Mouse (Mus musculus): ENCODE results near the gene Serpinb1c.
"Not testable (repeated sequence)": the region's sequence is repeated elsewhere in the genome, so short reads cannot be mapped to it uniquely, and the experiment has no call there.

Gene Serpinb1c

DNA sequence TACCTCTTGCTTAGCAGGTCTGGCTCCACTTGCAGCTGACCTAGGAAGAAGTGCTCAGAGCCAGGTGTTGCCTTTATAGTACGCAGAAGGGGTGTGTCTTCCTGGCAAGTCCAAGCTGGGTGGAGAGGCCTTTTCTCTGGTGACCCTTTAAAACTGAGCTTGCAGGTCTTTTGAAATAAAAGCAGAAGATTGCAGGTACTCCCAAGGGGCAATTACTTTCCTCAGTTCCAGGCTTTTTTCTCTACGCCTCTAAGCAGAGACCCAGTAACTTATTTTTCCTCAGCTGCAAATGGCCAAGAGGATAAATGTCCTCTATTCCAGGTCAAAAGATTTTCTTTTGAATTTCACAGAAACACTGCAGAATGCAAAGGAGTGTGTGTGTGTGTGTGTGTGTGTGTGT, at the start of gene Serpinb1c:
Gene Serpinb1c, minus strand, starts transcription at position 101 of the 400 bp plus-strand sequence.
- no peak for DNase-seq (ENCODE audit: low spot score in 2 of 2)

DNA sequence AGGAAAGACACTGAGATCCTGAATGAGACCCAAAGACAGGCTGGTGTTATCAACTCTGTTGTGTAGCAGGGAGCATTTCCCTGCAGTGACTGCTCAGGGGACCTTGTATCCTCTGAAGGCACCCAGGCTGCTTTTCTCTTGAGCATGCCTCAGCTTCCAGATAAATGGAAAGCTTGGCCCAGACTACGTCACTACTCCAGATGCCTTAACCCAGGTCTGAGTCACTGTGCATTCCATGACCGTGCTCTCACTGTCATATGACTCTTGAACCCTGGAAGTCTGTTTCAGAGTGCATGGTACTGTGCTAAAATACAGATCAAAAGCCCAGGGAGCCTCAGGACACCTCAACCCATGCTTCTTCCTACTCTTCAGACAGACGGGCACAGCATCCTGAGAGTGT, 41.2 kb upstream of the Serpinb1c start:
- not testable (repeated sequence) for DNase-seq (ENCODE audit: low spot score in 2 of 2)

DNA sequence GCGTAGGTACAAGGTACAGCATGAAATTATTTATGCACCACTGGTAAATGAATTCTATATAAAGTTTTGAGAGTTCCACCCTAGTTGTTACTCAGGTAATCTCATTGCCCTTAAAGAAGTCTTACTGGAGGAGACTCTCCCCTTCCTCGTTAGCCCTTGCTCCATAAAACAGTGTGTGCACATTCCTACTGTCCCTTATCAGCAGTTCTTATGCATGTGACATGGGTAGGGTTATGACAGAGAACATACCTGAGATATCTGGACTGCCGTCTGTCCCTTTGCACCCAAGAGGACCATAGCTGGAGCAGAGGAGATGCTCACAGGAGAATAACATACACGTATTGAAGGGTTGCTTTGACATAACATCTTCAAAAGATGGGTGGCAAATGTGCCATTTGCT, 40.3 kb upstream of the Serpinb1c start:
- DNase-seq (ENCODE audit: low spot score in 2 of 2), result not testable (repeated sequence)

DNA sequence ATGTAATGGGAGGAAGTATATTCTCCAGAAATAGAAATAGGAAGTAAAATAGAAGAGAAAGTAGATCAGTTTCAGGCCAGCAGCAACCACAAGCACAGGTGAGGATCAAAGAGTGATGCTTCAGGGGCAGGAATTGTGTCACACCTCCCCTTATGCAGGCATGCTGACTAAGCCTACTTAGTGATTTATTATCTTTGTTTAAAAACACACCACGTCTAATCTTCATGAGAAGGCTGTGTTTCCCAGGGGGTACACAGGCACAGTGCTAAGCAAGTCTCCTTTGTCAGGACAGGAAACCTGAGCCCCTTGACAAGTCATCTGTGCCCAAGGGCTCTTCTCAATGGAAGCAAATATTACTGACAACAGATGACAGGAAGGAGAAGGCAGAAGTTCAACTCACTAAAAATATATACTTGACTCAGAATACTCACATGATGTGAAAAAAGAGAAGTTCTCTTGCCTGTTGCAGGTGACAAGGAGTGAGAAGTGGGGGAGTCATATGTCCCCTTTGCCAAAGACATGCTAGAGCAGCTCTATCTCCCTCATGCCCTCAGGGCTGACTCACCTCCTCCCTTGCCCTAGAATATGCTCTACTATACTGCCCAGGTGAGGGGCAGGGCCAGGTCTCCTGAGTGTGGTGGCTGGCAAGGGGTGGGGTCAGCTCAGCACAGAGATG, 36.8 kb upstream of the Serpinb1c start:
- no peak for DNase-seq (ENCODE audit: low spot score in 2 of 2)

DNA sequence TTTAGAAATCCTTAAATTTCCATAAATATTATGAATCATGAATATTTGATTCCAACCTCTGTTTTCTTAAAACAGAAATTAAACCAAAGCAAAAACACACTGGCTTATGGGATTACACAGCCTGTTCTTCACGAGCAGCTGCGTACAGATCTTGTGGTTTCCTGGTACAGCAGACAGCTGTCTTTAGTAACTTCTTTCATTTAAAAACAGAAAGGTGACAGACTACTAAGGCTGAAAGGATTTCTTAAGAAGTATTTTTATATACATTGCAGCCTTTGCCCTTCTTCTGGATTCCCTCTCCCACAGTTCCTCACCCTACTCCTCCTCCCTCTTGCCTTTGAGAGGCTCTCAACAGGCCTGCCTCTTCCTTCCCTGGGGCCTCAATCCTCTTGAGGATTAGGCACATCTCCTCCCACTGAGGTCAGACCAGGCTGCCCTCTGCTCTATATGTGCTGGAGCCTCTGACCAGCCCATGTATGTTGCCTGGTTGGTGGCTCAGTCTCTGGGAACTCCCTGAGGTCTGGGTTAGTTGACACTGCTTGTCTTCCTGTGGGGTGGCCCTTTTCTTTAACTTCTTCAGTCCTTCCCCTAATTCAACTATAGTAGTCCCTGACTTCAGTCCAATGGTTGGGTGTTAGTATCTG, 31.2 kb upstream of the Serpinb1c start:
- no peak for DNase-seq (ENCODE audit: low spot score in 2 of 2)

DNA sequence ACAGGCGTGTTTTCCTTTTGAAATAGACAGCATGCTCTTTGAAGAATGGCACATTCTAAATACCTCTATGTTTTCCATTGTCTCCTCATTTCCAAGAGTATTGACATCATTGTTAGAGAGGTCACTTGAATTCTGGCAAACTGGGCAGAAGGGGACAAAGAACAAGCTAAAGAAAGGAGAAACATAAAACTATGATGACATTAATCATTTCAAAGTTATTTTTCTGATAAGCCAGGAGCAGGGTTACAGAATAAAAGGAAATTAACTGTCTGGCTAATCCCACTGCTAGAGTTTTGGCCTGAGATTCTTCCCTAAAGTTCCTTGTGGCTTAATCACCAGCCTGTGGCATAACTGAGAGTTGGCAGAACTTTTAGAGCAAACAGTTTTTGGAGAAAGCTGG, 29.2 kb upstream of the Serpinb1c start:
- no peak for DNase-seq (ENCODE audit: low spot score in 2 of 2)

DNA sequence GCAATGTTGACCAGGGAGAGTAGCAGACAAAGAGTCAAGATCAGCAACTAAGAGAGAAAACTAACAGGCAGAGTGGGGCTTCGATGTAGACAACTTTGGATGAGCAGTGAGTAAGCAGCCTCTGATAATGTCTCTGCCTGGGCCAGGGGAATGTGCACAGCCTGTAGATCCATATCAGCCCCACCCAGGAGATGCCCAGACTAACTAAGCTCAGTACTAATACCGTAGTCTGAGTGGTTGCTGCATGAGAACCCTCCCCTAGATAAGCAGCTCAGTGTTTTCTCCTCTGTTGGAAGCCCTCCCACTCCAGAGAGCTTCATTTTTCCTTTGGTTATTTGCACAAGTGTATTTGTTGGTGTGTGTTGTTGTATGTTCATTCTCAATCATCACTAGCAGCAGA, 28.6 kb upstream of the Serpinb1c start:
- no peak for DNase-seq (ENCODE audit: low spot score in 2 of 2)

DNA sequence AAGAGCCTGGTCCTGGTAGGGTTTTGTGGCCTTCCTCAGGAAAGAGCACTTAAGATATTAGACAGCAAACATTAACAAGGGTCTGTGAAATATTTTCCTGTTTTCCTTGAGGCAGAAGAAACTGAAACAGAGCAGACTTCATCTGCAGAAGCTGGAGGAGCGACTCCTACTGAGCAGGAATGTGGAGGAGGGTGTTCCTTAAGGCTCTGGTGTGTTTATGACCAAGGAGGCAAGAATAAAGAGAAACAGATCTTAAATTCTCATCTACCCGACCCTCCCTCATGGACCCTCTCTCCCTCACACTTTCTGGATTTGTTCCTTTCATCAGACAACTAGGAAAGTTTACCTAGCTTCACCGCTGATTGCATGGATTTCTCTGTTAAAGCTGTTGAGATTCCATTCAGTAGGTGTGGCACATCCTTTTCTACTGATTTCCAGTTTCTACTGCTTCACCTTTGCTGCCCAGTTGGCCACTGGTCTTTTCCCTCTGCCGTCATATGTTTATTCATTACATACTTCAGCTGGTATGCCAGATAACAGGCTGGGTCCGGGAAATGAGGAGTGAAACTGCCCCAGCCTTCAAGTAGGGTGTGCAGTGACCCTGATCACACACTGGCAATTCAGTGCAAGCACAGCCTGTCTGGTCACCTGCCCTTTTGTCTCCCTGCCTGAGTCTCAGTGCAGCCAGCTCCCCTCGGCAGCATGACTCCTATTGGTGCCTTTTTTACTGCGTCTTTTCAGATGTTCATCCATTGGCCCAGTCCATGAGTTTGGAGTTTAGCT, 26.8 kb upstream of the Serpinb1c start:
- no peak for DNase-seq (ENCODE audit: low spot score in 2 of 2)

DNA sequence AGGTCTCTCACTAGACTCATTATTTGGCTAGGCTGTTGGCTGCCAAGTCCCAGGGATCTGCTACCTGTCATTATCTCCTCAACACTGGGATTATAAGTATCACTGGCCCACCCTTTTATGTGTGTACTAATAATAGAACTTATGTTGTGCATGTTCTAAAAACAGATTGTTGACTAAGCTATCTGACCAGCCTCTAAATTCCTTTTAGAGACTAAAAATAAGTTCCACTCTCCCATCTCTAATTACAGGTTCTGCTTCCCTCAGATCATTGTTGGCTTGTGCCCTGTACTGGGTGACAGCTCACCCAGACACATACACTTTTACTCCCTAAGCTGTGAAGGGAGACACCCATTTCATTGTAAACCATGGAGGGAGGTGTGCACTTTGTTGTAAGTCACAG, 24.6 kb upstream of the Serpinb1c start:
- no peak for DNase-seq (ENCODE audit: low spot score in 2 of 2)

DNA sequence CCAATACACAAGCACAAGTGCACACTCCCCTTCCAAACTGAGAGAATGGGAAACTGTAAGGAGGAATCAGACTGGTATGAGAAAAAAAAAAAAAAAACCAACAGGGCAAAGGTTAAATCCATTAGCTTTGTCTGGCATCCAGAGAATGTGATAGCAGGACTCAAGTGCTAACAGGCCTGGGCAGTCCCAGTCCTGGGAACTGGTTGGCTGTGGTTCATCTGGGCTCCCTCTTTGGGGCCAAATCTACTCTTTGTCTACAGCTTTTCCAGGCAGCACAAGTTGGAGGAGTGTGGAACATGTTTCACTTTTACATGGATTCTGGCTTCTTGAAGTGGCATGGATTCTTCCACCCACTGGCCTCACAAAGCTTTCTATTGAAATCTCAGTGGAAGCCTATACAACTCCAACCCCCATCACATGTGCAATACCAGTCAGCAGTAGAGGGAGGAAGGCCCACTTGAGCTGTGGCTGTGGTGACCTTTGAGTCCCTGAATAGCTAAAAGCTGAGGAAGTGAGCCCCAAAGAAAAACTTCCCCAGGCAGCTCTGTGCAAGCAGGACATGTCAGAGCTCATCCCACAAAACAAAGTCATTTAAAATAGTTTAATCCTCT, 14.9 kb upstream of the Serpinb1c start:
- no peak for DNase-seq (ENCODE audit: low spot score in 2 of 2)

DNA sequence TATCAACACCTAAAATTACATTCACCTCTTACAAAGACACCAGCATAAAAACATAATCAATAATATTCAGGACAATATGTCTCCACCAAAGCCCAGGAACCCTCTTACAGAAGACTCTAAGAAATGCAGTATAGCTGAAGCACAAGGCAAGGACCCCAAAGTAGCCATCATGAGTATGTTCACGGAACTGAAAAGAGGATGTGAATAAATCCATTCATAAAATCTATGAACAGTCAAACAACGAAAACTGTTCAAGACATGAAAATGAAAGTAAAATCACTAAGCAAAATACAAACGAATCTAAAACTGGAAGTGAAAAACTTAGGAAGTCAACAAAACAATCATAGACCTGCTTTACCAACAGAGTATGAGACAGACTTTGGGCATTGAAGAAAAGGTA, 10.2 kb upstream of the Serpinb1c start:
- DNase-seq (ENCODE audit: low spot score in 2 of 2), result no peak

DNA sequence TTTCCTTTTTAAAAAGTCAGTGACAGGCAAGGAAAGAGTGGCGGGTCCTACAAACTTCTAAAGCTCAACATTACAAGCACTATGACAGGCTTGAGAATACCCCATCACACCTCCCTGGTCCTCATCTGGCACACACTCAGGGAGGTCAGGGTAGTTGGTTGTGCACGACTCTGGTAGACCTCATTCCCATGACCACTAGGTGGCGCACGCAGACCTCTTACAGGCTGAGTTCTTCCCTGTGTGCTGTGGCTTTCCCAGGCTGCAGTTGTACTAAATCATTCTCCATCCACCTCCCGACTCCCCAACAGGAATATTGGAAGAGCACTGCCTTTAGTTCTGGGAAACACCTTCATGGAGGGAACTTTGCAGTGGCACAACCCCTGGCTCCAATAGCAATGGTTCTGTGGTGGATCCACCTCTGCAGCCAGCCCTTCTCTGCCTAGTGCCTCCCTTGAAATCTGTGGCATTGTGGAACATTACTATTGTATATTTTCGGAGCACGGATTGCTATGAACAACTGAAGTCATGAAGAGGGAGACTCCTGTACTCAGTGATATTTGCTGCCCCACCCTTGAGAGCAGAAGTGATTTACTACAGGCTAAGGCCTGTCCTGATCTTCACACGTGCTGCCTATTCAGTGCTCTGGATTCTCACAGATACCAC, 5.3 kb upstream of the Serpinb1c start:
- peak; percentile 75 to 86 for DNase-seq (ENCODE audit: low spot score in 2 of 2)

DNA sequence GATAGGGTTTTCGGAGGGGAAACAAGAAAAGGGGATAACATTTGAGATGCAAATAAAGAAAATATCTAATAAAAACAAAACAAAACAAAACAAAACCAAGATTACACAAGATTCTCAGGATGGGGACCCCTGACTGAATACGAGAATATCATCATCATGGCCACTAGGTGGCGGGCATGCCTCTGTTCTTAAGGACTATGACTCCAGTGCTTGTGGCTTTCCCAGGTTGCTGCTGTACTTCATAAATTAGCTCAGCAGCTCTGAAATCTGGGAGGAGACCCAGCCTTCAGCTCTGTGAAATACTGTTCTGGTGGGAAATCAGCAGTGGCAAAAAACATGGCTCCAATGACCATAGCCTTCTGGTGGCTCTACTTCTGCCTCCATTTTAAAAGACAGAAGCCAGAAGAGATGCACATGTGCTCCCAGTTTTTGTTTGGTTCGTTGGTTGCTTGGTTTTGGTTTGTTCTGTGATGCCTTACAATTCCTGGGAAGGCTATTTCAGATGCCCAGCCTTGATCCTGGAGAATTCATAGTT, 4.5 kb upstream of the Serpinb1c start:
- DNase-seq (ENCODE audit: low spot score in 2 of 2), result peak; percentile 26 to 61

DNA sequence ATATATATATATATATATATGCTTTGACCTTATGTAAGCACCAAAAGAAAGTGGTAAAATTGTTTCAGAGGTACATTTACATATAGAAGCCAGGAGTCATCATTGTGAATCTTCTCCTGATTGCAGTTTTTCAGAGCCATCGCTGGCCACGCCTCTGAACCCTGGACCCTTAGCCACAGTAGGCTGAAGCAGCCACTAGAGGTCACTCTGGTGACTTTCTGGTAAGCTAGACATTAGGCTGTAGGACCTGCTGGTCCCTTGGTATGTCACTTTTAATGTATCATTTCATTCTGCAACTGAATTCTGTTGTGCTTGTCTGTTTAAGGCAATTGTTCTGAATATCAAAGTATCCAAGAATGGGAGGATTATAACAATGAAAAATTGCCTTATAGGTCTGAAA, 2.6 kb upstream of the Serpinb1c start:
- peak in 1 of 2 experiments; percentile 53 for DNase-seq (ENCODE audit: low spot score in 2 of 2)

DNA sequence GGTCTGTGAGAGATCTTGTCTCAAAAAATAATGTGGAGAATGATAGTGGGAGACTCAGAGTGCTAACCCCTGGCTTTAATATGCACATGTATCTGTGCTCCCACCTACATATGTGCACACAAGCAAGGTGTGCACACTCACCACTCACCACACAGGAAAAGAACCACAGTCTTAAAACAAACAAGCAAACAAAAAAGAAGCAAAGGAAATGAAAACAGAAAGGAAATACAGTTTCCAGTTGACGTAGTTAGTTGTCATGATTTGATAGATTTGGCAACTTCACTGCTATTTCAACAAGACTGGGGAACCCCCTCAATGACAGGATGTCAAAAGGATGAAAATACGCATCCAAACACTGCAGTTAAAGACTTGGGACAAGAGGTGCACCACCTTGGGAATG, 1.1 kb upstream of the Serpinb1c start:
- DNase-seq (ENCODE audit: low spot score in 2 of 2), result not testable (repeated sequence)

DNA sequence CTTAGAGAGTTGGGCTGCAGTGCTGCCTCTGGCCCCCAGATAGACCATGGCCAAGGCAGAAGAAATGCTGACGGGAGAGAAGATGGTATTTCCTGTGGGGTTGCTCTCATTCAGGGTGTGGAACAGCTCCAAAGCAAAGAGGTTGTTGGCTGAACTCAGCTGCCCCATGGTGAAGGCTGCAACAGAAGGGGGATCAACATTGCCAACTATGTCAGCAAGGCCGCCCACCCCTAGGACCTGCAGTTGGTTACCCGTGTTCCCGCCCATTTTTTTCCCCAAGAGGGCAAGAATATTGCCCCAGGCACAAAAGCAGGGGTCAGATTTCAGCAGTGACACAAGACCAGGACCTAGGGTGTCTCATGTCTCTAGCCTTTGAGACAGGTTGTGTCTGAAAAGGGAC, 1.1 kb downstream of the Serpinb1c start:
- no peak for DNase-seq (ENCODE audit: low spot score in 2 of 2)

DNA sequence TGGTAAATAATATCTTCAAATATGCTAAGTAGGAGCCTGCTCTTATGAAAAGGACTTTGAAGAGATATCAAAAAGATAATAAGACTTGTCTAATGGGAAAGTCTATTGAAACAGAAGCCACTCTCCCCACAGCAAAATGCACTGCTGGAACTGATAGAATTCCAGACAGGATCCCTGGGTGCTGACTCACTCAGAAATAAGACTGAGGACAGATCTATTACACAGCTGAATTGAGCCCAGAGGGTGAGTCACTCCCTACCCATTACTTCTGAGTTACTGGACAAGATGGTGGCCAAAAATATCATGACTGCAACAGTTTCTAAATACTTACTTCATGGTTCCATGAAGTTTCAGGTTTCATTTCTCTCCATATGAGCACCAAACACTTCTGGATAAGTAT, 13.3 kb downstream of the Serpinb1c start:
- DNase-seq (ENCODE audit: low spot score in 2 of 2), result no peak

DNA sequence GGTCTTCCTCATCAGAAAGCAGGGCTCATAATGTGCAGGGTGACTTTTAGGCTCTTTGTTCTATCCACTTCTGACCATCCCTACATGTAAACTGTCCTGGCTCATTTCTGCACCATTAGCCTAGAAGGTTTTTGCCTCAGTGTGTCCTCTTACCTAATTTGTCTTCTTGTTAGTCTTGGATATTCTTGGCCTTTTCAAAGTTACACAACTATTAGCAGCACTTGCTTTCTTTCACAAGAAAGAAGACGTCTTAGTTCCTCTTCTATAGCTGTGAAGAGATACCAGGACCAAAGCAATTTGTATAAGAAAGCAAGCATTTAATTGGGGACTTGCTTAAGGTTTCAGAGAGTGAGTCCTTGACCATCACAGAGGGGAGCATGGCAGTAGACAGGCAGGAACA, 24.1 kb downstream of the Serpinb1c start:
- no peak for DNase-seq (ENCODE audit: low spot score in 2 of 2)

DNA sequence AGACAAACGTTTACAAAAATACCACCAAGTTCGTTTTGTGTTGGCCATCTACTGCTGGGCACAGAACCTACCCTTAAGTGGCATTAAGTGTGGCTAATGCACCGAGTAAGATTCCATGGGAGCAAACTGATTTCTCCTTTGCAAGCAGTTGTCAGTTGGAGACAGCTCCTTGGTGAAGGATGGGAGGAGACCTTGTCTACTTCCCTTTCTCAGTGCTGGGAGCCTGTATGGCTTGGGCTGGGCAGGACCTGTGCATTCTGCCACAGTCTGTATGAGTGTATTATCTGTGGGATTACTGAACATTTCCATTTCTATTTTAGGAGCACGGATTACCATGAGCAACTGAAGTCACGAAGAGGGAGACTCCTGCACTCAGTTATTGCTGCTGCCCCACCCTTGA, 29.2 kb downstream of the Serpinb1c start:
- no peak for DNase-seq (ENCODE audit: low spot score in 2 of 2)

DNA sequence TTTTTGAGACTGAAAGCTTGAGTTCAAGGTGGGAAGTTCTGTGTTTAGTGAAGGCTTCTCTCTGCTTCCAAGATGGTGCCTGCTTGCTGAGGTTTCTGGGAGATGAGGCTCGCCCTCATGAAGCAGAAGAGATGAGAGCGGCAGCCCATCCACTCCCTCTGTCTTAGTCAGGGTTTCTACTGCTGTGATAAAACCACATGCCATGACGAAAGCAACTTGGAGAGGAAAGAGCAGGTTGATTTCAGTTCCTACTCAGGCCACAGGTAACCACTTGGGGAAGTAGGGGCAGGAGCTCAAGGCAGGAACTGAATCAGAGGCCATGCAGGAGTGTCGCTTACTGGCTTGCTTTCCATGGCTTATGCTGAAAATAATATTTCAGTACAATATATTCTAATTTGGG, 29.8 kb downstream of the Serpinb1c start:
- DNase-seq (ENCODE audit: low spot score in 2 of 2), result not testable (repeated sequence)

DNA sequence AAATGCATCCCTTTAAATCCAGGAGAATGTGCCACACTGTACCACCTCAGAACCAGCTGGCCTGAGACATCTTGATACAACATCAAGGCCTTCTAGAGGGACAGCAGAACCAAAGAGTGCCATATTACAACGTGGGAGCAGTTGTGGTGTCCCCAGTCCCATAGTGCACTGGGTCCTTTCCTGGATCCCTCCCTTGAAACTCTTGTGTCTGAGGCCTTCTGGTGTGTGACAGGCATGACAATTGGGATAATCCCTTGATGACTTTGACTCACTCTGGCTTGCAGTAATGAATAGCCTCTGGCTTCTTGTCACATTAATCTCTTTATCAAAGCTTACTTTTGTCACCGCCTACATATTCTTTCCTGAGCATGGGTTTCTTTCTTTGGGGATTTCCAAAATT, 31.0 kb downstream of the Serpinb1c start:
- DNase-seq (ENCODE audit: low spot score in 2 of 2), result no peak

DNA sequence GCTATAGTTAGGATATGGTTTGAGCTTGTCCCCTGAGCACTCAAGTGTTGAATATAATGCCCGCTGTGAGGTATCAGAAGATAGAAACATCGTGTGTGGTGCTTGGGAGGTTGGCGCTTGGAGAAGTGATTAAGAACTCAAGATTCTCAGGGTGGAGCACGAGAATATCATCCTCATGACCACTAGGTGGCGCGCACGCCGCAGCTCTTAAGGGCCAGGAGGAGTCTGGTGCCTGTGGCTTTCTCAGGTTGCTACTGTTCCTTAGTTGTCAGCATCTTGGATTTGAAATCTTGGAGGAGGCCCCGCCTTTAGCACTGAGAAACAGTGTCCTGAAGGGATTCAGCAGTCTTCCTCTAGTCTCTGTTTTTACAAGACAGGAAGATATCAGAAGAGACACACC, 31.5 kb downstream of the Serpinb1c start:
- peak; percentile 47 to 63 for DNase-seq (ENCODE audit: low spot score in 2 of 2)
